Mouse (Mus musculus) urinary bladder, postnatal 10 days (tissue): ENCODE data around the gene Topors.
"Not testable (repeated sequence)": the region's sequence is repeated elsewhere in the genome, so short reads cannot be mapped to it uniquely, and the experiment has no call there.

ENCODE experiments used
- DNase-seq: peaks from one replicate; pipeline ENCODE4 v3.0.0; 2022; ENCODE audit warnings: low spot score

Topors gene

DNA sequence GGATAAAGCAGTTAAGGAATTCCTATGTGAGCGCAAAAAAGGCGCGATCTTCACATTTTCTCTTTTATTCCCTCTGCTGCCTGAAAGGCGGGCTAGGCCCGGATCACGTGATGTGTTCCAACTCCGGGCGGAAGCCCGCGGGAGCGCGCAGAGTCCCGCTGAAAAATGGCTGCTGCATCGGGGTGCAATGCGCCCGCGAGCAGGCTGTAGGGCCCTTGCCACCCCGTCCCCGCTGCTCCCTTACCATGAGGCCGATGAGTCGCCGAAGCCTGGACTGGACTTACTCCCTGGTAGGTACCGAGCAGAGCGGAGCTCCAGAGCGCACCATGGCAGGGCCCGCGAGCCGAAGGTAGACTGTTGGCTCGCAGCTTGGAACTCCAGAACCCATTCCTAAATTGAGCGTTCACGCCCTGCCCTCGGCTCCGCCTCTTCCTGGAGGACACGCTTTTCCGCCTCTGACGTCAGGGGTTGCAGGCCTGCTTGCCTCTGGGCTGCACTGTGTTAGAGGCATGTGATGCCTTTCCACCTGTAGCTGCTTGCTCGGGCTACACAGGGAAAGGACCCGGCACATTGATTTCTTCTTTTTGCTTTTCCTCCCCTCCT lies at the start of gene Topors, which contains the start of gene Smim27:
Topors (minus strand) TSS at position 421 of the 603 bp plus-strand sequence.
Smim27 (plus strand) TSS at position 150 of the 603 bp plus-strand sequence.
- peak; percentile 72 for DNase-seq

DNA sequence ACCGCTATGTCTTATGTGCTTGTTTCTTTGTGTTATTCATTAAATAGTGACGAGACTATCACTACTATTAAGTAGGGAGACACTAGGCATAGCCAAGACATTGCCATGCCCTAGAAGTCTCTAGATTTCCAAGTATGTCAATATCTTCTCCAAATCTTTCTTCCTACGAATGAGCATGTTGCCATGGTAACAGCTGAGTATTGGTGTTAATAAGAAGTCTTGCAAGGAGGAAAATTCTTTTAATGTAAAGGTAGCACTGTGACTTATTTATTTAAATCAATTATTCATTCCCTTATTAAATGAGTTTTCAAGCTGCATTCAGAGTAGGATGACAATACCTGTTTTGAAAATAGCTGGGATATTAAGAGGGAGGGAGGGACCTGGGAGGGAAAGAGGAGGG lies 47.8 kb upstream of the Topors start:
- DNase-seq, result no peak

DNA sequence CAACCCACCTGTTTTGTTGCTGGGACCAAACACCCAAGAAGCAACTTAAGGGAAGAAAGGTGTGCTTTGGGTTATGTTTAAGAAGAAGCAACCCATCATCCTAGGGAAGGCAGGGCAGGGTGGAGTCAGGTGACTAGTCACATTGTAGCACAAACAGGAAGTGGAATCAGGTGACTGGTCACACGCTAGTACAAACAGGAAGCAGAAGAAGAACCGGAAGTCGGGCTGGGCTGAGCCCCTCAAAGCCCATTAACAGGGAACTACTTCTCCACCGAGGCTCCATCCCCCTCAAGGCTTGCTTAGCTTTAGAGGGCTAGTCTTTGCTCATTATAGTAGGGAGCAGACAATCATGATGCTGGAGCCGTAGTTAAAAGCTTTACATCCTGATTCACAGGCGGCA lies 43.4 kb upstream of the Topors start:
- DNase-seq, result no peak

DNA sequence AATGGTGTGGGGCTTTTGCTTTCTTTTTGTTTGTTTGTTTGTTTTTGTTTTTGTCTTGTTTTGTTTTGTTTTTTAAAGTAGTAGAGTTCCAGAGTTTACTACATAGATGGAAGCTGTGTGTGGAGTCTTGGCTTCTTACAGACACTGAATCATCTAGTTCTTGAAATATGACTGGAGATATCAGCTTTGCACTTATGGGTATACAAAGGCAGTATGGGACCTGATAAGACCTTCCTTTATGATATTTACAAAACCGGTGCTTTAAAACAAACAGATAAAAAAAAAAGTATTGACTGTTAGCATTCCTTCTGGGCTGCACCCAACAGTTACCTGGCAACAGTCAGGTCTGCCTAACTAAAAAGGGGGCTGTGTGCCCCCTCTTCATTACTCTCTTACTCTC lies 42.6 kb upstream of the Topors start:
- DNase-seq, result no peak

DNA sequence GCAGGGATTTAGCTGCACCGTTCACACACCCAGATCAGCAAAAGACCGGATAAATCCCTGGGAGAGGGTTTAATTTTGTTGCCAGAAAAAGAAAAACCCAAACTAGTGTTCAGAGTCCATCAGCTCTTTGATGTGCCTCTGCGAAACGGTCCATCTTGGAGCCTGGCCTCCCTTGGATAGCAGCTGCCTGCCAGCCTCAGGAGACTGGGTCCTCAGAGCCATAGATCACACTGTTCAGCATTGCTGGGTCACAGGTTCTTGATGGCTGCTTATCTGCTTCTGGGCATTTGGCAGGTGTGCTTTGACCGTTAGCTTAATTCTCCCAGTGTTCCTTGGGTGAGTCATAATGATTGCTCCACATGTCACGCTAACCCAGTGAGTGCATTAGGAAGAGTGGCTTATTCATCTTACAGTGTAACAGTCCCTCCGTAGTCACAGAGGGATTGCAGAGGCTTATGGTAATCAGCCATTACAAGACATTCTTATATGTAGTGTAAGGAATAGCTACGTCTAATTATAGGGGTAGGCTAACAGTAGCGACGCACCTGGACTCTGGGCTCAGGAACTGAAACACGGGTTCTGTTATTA lies 41.2 kb upstream of the Topors start:
- no peak for DNase-seq

DNA sequence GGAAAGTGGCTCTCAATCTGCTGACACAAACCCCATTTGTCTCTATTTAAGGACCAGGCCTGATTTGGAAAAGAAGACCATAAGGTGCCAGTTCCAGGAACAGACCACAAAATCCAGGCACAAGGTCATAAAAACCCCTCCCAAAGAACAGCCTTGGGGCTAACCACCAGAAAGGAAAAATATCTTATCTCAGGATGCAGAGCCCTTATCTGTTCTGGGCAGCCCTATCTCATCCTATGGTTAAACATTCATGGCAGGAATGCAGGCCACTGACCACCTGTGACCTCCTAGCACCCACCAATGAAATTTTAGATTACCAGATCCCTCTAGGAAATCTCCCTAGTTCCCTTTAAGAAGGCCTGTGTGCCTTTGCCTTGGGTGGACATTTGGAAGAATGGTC lies 40.0 kb upstream of the Topors start:
- DNase-seq, result no peak

DNA sequence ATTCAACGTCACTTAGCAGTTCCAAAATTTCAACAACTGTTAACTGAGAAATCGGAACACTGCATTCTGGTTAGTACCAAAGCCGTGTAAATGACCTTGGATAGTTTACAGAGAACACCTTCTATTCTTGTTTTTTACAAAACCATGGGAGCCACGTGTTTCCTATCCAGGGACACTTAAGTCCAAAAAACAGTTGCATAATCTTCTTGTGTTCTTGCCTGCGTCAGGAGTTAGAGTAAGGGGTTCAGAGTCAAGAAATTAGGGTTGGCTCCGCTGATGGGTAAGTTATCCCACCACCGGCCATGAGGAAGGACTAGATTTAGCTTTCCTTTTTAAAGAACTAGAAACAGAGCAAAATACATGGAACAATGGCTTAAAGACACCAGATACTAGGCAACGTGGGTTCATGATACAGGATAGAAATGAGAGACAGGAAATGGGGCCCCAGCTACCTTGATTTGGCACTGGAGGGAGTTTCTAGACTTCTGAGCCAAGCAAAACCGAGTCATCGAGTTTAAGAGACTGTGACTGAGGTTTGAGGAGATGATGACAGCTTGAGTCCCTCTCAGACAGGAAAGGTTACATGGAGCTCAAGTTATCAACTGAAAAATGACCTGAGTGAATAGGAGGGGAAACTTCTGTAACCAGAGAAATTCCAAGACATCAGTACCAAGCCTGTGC lies 32.9 kb upstream of the Topors start:
- no peak for DNase-seq

DNA sequence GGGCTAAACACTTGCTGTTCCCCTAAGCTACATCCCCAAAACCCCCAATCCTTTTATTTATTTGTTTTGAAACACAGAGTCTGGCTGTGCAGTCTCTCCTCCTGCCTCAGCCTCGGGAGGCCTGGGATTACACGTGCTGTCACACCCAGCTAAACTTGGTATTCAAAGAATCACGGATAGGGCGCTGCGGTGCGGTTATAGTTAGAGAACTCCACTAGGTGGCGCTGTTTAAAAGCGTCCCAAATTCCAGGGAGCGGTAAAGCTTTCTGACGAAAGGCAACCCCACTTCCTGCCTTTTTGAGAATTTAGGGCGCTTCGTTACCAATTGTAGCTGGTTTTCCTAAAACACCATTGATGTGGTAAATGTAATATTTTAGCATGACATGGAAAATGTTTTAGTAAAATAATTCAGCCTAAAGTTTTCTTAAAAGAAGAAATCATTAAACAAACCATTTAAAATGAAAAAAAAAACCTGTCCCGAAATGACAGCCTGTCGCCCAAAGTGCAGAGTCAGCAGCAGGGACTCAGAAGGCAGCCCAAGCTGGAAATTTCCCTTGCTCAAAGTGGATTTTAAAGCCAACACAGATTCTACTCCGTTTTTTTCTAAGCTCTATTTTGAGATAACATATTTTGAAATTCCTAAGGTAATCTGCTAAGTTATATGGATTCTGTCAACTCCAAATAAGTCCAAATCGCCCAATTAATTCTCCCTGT lies 31.6 kb upstream of the Topors start:
- DNase-seq, result peak; percentile 15

DNA sequence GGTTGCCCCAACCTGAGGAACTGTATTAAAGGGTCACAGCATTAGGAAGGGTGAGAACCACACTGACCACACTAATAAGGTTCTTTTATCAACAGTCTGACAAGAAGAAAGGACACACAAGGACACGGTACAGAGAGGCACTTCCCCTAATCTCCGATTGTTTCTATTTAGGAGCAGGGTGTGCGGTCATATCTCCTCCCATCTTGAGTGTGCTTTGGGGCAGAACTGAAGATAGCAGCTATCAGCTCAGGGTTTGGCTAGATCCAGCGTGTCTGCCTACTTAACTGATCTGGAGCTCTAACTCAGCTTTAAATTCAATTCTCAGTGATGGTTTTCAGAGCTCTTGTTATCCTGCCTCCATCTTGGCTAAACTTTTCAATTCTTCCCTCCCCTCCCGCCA lies 29.5 kb upstream of the Topors start:
- no peak for DNase-seq

DNA sequence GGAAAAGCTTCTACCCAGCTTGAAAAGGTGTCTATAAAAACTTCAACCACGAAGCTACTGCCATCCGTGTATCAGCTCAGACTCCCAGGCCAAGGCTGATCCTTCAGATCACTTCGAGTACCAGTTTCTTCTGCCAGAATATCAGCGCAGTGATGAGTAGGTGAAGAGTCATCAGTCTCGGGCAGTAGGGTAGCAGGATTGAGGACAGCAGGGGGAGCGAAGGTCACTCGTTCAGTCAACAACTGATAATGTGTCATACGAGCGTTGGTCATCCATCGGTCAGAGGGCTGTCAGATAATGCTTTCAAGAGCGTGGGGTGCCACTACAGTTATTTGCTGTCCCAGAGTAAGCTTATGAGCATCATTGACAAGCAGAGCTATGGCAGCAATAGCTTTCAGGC lies 21.9 kb upstream of the Topors start:
- not testable (repeated sequence) for DNase-seq

DNA sequence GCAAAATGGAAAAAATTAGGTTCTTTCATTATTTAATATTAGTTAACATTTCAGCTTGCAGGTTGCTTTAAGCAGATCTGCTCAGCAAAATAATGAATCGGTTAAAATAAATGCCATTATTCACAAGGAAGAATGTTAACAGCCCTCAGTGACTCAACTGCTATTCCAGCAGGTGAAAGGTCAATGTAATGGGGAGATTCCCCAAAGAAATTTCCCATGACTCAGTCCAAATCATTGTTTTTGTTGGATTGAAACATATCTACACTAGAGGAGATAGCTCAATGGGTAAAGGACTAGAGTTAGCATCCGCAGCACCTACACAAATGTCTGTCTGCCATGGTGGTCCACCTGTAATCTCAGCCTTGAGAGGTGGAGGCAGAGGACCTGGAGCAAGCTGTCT lies 19.4 kb upstream of the Topors start:
- no peak for DNase-seq

DNA sequence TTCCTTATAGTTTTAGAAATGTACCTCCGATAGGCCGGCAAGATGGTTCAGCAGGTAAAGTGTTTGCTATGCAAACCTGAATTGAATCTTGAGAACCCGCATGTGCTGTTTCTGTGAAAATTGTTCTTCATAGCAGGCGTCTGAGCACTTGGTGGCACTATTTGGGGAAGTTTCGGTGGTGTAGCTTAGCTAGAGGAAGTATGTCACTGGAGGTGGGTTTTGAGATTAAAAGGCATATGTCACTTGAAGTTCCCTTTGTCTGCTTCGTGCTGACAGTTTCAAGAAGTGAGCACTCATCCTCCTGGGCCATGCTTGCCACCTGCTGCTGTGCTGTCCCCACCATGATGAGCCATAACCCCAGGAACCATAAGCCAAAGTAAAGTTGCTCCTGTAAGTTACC lies 17.8 kb upstream of the Topors start:
- no peak for DNase-seq

DNA sequence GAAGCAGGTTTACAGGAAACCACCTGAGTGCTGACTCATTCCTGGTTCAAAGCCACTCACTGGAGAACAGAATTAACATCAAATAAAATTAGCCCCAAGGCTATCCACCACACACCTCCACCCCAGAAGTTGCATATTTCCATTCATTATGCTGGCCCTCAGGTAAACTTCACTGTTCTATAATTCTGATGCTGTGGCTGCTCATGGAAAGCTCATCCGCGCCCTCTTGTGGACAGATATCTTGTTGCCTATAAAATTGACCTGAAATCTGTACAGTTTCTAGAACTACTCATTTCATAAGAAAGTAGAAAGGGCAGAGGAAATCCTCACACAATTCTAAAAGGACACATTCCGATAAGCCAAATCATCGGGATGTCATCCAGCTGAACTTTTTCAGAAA lies 15.9 kb upstream of the Topors start:
- peak; percentile 17 for DNase-seq

DNA sequence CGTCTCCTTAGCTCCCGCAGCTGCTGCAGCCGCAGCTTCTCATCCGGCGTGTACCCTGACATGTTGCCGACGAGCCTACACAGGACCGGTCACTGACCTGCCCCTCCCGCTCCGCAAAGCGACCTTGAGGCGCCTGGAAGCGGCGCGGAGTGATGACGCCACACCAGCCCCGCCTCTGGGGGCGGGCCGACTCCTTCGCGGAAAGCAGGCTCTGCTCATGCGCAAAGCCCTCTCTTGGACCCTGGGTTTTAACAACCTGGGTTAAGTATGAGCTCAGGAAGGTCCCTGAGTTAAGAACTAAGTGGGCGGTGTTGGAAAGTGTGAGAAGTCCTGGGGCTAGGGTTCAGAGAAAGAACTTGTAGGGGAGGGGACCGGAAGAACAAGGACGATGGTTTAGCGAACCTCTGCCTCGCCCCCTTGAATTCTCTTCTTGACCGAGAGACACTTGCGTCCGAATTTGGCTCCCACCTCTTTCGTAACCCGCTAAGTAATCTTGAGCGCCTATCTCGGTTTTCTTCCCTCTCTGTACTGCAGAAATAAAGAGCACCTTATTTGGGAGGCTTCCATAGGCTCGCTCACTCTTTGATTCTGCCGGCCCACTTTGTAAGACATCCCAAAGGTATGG lies 9.7 kb upstream of the Topors start, which contains the start of gene Ndufb6:
Ndufb6 (minus strand) TSS at position 146 of the 625 bp plus-strand sequence.
- peak; percentile 90 for DNase-seq

DNA sequence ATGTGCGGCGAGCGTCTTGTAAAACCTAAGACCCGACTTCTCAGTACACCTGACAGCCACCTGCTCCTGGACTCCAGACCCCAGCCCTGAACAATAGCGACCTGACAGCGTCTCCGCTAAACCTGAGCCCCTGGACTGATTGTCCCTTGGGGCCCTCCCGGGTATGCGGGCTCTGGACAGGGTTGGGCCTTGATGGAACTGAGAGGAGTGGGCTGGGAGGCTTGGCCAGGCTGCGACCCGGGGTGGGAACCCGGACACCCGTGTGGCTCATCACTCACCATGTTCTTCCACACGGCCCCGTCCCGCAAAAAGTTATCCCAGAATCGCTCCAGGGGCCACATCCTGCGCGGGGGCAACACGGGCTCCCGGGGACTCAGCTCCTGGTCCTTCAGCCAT lies 9.2 kb upstream of the Topors start:
- no peak for DNase-seq

DNA sequence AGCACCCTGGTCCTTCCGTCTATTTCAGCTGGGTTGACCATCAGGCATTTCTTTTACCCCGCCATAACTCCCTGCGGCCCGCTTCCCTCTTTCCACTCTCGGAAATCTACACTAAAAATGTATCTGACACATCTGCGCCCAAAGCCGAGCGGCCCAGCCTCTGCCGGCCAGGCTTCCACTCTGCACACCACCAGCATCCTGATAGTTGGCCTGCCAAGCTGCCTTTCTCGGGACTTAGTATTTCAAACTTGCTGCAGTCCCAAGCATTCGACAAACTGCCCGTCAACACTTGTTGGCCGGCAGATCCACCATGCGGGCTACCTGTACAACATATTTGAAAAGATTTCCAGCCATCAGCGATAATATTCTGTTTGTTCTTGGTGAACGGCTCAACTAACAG lies 815 bp downstream of the Topors start:
- no peak for DNase-seq

DNA sequence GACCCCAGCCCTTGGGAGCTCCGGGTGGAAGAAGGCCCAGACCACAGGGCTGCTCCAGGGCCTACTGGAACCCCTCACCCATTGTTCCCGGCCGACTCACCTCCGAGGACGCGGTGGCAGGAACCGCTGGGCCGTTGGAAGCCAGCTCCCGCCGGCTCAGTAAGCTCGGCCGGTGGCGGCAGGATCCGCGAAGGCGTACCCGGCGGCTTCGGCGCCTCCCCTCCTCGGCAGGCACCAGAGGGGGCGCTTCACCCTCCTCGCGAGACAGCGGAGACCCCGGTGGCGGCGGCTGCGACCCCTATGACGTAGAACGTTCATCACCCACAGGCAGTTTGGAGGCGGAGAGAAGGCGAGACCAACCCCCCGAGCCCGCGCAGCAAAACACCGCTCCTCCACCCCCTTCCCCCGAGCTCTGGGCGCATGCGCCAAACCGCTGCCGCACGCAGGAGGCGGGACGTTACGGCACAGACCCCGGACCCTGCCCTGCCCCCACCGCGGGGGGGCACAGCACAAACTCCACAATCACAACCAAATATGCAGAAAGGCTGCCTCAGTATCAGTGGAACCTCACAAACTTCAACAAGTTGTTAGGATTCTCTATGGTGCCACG lies 1.3 kb downstream of the Topors start:
- DNase-seq, result peak; percentile 75

DNA sequence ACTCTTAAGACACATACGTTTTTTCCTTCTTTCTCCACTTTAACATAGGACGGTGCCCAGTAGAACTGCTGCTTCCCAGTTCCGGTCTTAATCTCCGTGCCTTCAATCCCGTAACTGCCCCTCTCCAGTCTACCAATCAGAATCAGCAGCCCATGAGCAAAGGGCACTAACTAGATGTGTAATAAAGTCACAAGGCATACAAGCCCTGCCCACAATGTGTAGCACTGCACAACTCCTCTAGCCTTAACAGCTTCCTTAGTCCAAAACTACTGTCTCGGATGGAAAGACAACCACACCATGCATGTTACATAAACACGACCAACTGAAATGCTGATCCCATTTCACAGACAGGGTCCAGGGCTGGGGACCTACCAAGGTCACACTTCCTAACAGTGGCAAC lies 2.0 kb downstream of the Topors start:
- no peak for DNase-seq

DNA sequence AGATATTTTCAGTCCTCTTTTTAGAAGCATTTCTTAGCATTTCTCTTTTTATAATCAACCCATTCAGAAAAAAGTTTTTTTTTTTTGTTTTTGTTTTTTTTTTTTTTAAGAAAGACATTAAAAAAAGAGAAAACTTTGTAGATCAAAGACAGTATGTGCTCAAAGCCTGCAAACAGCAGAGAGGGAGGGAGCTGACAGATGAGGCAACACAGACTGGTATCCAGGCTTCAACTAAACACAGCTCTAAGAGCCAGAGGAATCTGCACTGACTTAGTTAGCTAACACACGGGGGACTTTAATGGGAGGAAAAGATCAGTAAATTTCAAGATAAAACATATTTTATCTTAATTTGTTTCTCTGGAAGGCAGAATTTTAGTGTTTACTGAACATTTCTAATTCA lies 5.3 kb downstream of the Topors start:
- DNase-seq, result no peak

DNA sequence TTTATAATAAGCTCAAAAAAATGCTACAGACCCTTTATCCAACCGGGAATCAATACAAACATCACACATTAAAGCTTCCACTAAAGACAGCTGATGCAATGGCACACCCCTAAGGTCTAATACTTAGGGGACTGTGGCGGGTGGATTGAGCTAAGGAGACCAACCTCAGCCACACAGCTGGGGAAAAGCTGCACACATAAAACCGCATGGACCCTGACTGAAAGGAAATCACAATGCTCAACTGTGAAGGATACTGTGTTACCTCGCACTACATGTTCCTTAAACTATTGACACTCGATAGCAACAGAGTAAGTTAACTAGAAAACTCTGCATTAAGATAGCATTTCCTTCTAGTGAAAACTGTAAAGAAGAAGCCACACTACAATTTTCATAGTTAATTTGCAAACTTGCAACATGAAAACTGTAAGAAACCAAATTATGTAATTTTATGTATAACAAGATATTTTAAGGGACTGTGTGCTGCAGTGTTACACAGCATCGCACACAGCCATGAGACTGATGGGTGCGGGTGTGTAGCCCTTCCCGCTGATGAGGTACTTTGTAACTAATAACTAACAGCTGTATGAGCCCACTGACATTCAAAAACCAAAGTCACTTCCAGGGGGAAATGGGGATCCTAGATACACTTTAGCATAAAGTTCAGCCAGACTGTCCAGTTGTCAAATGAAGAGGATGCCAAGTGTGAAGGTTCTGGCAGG lies 15.1 kb downstream of the Topors start:
- DNase-seq, result no peak

DNA sequence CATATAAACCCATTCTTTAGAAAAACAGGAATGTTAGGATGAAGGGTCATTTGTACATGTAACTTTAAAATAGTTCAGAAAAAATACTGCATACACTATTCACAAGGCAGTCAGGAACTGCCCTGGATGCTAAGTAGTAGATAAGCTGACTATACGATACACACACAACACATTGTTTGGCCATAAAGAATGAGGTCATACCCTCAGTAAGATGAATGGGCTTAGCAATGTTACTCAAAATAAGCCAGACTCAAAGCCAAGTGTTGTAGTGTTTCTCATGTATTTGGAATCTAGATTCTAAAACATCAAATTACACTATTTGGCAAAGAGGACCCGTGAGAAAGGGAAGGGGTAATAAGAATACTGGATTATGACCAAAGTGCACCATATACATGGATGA lies 15.9 kb downstream of the Topors start:
- no peak for DNase-seq
